Mouse (Mus musculus): ENCODE data around the gene Kctd4. TPM values are rescaled to one million over a fixed set of nuclear protein-coding genes. Genes with fewer than 3 reads are reported as not detected.

Gene Kctd4
- total RNA-seq, 2 experiments from 2014 or later = not detected

- no peak for ATAC-seq (replicated peaks; ENCODE audit: poor library complexity)
Measured at GRCm38 (mm10) chr14:75989168-75989567, 34.4 kb downstream of the Kctd4 start.

- no peak for ATAC-seq (replicated peaks; ENCODE audit: poor library complexity)
Measured at GRCm38 (mm10) chr14:75990936-75991335, 36.1 kb downstream of the Kctd4 start.

GRCm38 (mm10) chr14:75992371-75992770 is 37.6 kb downstream of the Kctd4 start:
- ATAC-seq (replicated peaks; ENCODE audit: poor library complexity) = no peak

GRCm38 (mm10) chr14:75998082-75998481 is 43.3 kb downstream of the Kctd4 start:
- ATAC-seq (replicated peaks; ENCODE audit: poor library complexity) = no peak

- peak; percentile 57 for ATAC-seq (replicated peaks; ENCODE audit: poor library complexity)
Measured at GRCm38 (mm10) chr14:76001781-76002180, 47.0 kb downstream of the Kctd4 start.

- ATAC-seq (replicated peaks; ENCODE audit: poor library complexity) = no peak
Measured at GRCm38 (mm10) chr14:76005011-76005410, 50.2 kb downstream of the Kctd4 start.

- ATAC-seq (replicated peaks; ENCODE audit: poor library complexity) = no peak
Measured at GRCm38 (mm10) chr14:76008174-76008573, 53.4 kb downstream of the Kctd4 start.

GRCm38 (mm10) chr14:76009185-76009584 is 54.4 kb downstream of the Kctd4 start:
- ATAC-seq (replicated peaks; ENCODE audit: poor library complexity) = no peak; the same call in 1 of the 2 replicates

GRCm38 (mm10) chr14:76010102-76011061 is 55.6 kb downstream of the Kctd4 start, which contains the start of gene Gtf2f2:
TSS of gene Gtf2f2 (minus strand) at chr14:76010865.
- ATAC-seq (replicated peaks; ENCODE audit: poor library complexity) = peak; percentile 91

- no peak for ATAC-seq (replicated peaks; ENCODE audit: poor library complexity)
Measured at GRCm38 (mm10) chr14:76011062-76011457, 56.3 kb downstream of the Kctd4 start.

GRCm38 (mm10) chr14:76014331-76014730 is 59.5 kb downstream of the Kctd4 start:
- ATAC-seq (replicated peaks; ENCODE audit: poor library complexity) = no peak

Other genes with a start within 250 kb of the Kctd4 start
- gene Cog3, start 200.5 kb upstream of the Kctd4 start, total RNA-seq (2015) = 20.1 and 22.5 TPM in 2 replicates
- gene Cog3, start 200.5 kb upstream of the Kctd4 start, total RNA-seq (2017) = 25.4 and 25.5 TPM in 2 replicates
- 17.3 TPM in 2 replicates for gene Slc25a30, start 168.0 kb upstream of the Kctd4 start, total RNA-seq (2015)
- gene Slc25a30, start 168.0 kb upstream of the Kctd4 start, total RNA-seq (2017) = 16.9 and 17.6 TPM in 2 replicates
- gene Tpt1, start 109.9 kb upstream of the Kctd4 start, total RNA-seq (2015) = 4,894 and 5,633 TPM in 2 replicates
- 809 and 847 TPM in 2 replicates for gene Tpt1, start 109.9 kb upstream of the Kctd4 start, total RNA-seq (2017)
- 66.1 and 71.3 TPM in 2 replicates for gene Gtf2f2, start 55.9 kb downstream of the Kctd4 start, total RNA-seq (2015)
- 76.0 and 91.5 TPM in 2 replicates for gene Gtf2f2, start 55.9 kb downstream of the Kctd4 start, total RNA-seq (2017)
- gene Gpalpp1, start 155.8 kb downstream of the Kctd4 start, total RNA-seq (2015) = 18.4 and 21.6 TPM in 2 replicates
- 36.7 and 37.2 TPM in 2 replicates for gene Gpalpp1, start 155.8 kb downstream of the Kctd4 start, total RNA-seq (2017)
- 23.1 and 25.2 TPM in 2 replicates for gene Nufip1, start 155.9 kb downstream of the Kctd4 start, total RNA-seq (2015)
- gene Nufip1, start 155.9 kb downstream of the Kctd4 start, total RNA-seq (2017) = 23.5 and 28.7 TPM in 2 replicates